Mouse (Mus musculus) forebrain, embryonic 16.5 days (tissue): ENCODE measurements around the gene Cc2d1a. TPM values are rescaled to one million over a fixed set of nuclear protein-coding genes. Genes with fewer than 3 reads are reported as not detected.
A peak's percentile ranks its signal among the peaks of the same experiment; 100 is the strongest.

ENCODE experiments used
- ATAC-seq: fragments of 200-750 bp; cut with Nextera tagmentation; 2 replicates; pipeline ENCODE4 v1.8.0; 2017; ENCODE audit warnings: mild to moderate bottlenecking, moderate library complexity
- H3K27ac ChIP-seq: fragments of 300-500 bp; sonication (generic); 2 replicates; pipeline ENCODE4 v1.5.1; 2014; ENCODE audit warnings: low read length, control low read depth
- H3K27me3 ChIP-seq: fragments of 300-500 bp; sonication (generic); replicated peaks from 2 replicates; pipeline ENCODE4 v1.6.1; 2014; ENCODE audit warnings: low read length; ENCODE audit not compliant: control insufficient read depth, insufficient read depth
- H3K36me3 ChIP-seq: fragments of 300-500 bp; sonication (generic); 2 replicates; pipeline ENCODE4 v1.6.1; 2014; ENCODE audit not compliant: control insufficient read depth, insufficient read depth
- H3K4me1 ChIP-seq: fragments of 300-500 bp; sonication (generic); replicated peaks from 2 replicates; pipeline ENCODE4 v1.6.1; 2014; ENCODE audit warnings: low read length; ENCODE audit not compliant: control insufficient read depth, insufficient read depth
- H3K4me2 ChIP-seq: fragments of 300-500 bp; sonication (generic); 2 replicates; pipeline ENCODE4 v1.6.1; 2014; ENCODE audit warnings: mild to moderate bottlenecking, low read length, control low read depth
- H3K4me3 ChIP-seq: fragments of 300-500 bp; sonication (generic); replicated peaks from 2 replicates; pipeline ENCODE4 v1.5.1; 2014; ENCODE audit warnings: mild to moderate bottlenecking, low read length, control low read depth
- H3K9ac ChIP-seq: fragments of 300-500 bp; sonication (generic); replicated peaks from 2 replicates; pipeline ENCODE4 v1.6.1; 2014; ENCODE audit warnings: low read depth, low read length, control low read depth
- H3K9me3 ChIP-seq: fragments of 300-500 bp; sonication (generic); 2 replicates; pipeline ENCODE4 v1.6.1; 2016; ENCODE audit warnings: low read length; ENCODE audit not compliant: control insufficient read depth
- WGBS: fragments of 180-500 bp; shearing (Covaris S2); extraction: QIAGEN DNeasy Blood & Tissue Kit; methylation state at CpG from one replicate; pipeline ENCODE4 v1.1.7; 2014; 5-methylcytosine and 5-hydroxymethylcytosine counted together
- polyA plus RNA-seq: library from polyadenylated mRNA; unstranded; fragments of >200 nt; fragmentation: Nextera tagmentation; extraction: Ambion mirVana; gene quantifications from 2 replicates; pipeline ENCODE4 v1.2.1, GENCODE M21; 2015

The Cc2d1a gene
- polyA plus RNA-seq, 1 experiment from 2014 or later = 43.8 TPM

DNA sequence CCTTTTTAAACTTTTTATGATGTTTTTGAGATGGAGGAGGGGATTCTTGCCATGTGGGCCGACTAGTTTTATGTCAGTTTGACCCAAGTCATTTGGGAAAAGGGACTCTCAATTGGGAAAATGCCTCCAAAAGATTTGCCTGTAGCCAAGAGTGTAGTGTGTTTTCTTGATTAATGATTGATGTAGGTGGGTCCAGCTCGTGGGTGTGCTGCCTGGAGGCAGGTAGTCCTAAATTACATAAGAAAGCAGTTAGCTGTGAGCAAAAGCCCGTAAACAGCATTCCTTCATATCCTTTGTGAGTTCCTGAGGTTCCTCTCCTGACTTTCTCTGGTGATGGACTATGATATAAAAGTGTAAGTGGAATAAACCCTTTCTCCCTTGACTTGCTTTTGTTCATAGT lies 1.4 kb upstream of the Cc2d1a start:
- Histone ChIP-seq H3K4me1 (peaks cover 22% of the 10 kb centered on the region), H3K27ac (no peak overlapping the region), H3K4me2 (no peak overlapping the region), H3K9ac (no peak overlapping the region), H3K36me3 (0 out of 2 replicates have a peak, but pooled peaks cover 2% of the 10 kb centered on the region), H3K4me3 (no peak overlapping the region), H3K9me3 (no peaks in the 10 kb centered on the region), H3K27me3 (no peaks in the 10 kb centered on the region)
- 85% methylated on average over 3 of the region's 3 CpGs for WGBS
- ATAC-seq = no peak

DNA sequence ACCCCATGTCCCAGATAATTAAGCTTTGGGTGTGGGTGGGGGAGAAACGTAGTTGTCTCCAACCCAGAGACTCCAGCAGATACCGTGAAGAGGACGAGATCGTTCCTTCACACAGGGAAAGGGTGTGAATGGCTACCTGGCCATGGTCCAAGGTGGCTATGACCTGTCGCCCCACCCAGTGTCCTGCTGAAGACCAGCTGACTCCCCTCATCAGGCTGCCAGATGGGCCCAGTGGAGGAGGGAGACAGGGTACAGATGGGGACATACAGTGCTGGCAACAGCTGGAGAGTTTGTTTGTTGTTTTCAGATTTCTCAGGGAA lies 755 bp upstream of the Cc2d1a start:
- Histone ChIP-seq H3K9me3 (no peaks in the 10 kb centered on the region), H3K9ac (no peak overlapping the region), H3K4me2 (peak overlapping the region; percentile 88), H3K4me1 (peaks cover 22% of the 10 kb centered on the region), H3K27ac (no peak overlapping the region), H3K36me3 (peaks cover 6% of the 10 kb centered on the region; the same call in 1 of the 2 replicates), H3K4me3 (peak overlapping the region; percentile 81), H3K27me3 (no peaks in the 10 kb centered on the region)
- WGBS = 93% methylated on average over 5 of the region's 5 CpGs
- ATAC-seq = 0 out of 2 replicates have a peak, but pooled peaks have one; percentile 0

DNA sequence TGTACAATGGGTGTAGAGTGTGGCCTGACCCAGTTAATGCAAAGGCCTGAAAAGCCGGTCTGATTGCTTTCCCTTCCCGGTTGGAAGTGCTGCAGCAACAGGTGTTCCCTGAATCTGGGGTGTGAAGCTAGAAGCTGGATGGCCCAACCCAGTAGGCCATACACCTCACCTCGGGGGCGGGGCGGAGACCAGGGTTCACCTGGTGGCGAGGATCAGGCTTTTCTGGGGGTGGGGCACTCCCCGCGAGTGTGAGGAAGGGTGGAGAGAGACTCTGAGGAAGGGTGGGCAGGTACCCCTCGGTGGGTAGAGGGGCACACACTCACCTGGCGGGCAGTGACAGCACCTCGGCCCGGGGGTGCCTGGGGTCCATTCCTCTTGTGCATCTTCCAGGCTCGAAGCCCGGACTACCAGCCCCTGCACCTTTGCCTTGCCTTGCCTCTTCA lies 391 bp downstream of the Cc2d1a start:
- Histone ChIP-seq H3K27ac (no peak overlapping the region), H3K36me3 (peaks cover 17% of the 10 kb centered on the region), H3K9me3 (no peaks in the 10 kb centered on the region), H3K27me3 (no peaks in the 10 kb centered on the region), H3K4me2 (peak overlapping the region; percentile 88), H3K4me1 (peaks cover 22% of the 10 kb centered on the region), H3K4me3 (peak overlapping the region; percentile 81), H3K9ac (peak overlapping the region; percentile 91)
- ATAC-seq = no peak; the same call in 1 of the 2 replicates
- 11% methylated on average over 14 of the region's 14 CpGs for WGBS

DNA sequence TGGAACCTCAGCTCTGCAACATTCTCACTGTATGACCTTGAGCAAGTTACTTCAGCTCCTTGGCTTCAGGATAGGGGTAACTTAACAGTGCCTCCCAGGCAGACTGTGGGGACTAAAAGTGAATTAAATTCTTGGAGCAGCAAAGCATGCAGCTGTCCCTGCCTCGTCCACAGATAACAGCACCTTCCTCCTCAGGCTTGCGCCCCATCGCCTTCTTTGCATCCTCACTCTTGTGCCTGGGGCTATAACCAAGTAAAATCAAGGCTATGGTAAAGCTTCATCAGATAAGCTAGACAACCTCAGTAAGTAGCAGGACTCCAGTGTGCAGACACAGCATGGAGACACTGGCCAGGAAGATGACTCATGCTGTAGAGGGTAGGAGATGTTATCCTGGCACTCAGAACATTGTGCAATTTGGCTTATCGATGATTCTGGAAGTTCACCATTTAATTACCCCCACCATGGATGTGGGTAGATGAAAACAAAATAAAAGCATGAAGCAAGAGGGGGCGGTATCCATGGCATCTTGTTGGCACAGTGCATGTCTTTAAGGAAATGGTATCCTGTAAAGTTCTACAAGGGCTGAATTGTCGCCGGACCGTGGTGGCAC lies 3.0 kb downstream of the Cc2d1a start:
- 95% methylated on average over 8 of the region's 8 CpGs for WGBS
- no peak overlapping the region for H3K9ac ChIP-seq
- H3K36me3 ChIP-seq = peaks cover 31% of the 10 kb centered on the region

DNA sequence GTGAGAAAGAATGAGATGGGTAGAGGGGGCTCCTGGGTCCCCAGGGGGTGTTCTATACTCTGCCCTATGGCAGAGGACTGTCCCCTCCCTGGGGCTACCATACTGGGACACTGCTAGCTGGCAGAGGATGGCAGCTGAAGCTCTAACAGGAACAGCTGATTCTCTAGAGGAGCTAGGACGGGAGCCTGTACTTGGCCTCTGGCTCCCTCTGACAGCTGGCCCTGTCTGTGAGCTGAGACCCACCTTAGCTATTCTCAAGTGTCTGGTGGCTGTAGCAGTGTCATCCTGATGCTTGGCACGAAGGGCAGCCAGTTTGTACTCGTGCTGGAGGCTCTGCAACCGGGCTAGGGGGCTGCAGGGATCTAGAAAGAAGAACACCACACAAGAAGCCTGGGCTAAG lies 6.9 kb downstream of the Cc2d1a start:
- Histone ChIP-seq H3K27ac (no peak overlapping the region), H3K4me2 (no peak overlapping the region), H3K9ac (no peak overlapping the region), H3K4me3 (no peak overlapping the region), H3K27me3 (no peaks in the 10 kb centered on the region), H3K9me3 (no peaks in the 10 kb centered on the region), H3K36me3 (peaks cover 44% of the 10 kb centered on the region), H3K4me1 (no peaks in the 10 kb centered on the region)
- ATAC-seq = no peak
- 91% methylated on average over 4 of the region's 4 CpGs for WGBS

More for the DNA sequence above, 3.0 kb downstream of the Cc2d1a start:
- H3K9me3 ChIP-seq = no peaks in the 10 kb centered on the region
- H3K27me3 ChIP-seq = no peaks in the 10 kb centered on the region
- peaks cover 22% of the 10 kb centered on the region for H3K4me1 ChIP-seq
- no peak for ATAC-seq
- no peak overlapping the region for H3K4me2 ChIP-seq
- no peak overlapping the region for H3K27ac ChIP-seq
- no peak overlapping the region for H3K4me3 ChIP-seq

DNA sequence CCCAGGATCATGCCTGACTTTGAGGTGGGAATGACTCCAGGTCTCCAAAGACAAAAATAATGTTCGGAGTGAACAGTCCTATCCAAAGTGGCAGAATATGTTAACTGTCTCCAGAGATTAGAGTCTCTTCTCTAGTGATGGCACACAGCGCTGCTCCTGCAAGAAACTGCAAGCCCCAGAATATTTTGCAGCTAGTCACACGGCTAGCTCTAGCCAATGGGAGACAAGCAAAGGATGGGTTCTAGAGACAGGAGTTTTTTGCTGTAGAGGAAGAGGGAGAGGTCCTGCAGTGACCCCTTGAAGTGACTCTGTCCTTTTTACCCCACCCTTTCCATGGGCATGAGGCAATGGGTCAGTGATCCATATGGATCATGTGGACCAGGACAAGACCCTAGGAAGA lies 9.9 kb downstream of the Cc2d1a start:
- Histone ChIP-seq H3K4me1 (no peaks in the 10 kb centered on the region), H3K27me3 (no peaks in the 10 kb centered on the region), H3K36me3 (peaks cover 44% of the 10 kb centered on the region), H3K4me2 (no peak overlapping the region), H3K27ac (no peak overlapping the region), H3K9me3 (no peaks in the 10 kb centered on the region), H3K9ac (no peak overlapping the region), H3K4me3 (no peak overlapping the region)
- WGBS = 96% methylated on average over 3 of the region's 3 CpGs
- ATAC-seq = no peak

DNA sequence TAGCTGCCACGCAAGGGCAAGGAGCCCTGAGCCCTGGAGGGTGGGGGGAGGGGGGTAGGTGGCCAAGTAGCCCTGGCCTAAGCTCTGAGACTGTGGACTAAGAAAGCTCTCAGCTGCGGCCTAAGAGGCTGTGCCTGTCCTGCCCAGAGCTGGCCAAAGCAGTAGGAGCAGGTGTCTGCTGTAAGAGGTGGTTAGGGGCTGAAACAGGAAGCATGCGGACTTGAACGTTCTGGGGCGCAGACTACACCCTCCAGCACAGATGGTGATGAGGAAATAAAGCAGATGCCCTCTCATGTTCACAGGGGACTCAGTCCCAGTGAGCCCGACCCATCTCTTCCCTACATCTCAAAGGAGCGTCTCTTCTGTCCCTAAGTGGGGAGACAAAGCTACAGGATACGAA lies 15.5 kb downstream of the Cc2d1a start:
- no peak for ATAC-seq
- no peaks in the 10 kb centered on the region for H3K4me1 ChIP-seq
- no peaks in the 10 kb centered on the region for H3K27me3 ChIP-seq
- no peak overlapping the region for H3K9ac ChIP-seq
- 91% methylated on average over 8 of the region's 8 CpGs for WGBS
- no peak overlapping the region for H3K4me2 ChIP-seq
- no peak overlapping the region for H3K27ac ChIP-seq
- H3K36me3 ChIP-seq = peaks cover 20% of the 10 kb centered on the region
- H3K9me3 ChIP-seq = no peaks in the 10 kb centered on the region
- no peak overlapping the region for H3K4me3 ChIP-seq

DNA sequence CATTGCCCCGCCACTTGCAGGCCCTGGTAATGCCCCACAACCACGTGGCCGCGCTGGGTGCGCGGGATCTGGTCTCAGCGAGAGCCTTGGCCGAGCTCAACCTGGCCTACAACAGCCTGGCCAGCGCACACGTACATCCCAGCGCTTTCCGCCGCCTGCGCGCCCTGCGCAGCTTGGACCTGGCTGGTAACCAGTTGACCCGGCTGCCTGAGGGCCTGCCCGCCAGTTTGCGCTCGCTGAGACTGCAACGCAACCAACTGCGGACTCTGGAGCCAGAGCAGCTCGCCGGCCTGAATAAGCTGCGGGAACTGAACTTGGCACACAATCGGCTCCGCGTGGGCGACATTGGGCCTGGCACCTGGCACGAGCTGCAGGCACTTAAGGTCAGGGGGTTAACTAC lies 16.9 kb downstream of the Cc2d1a start:
- H3K4me2 ChIP-seq = no peak overlapping the region
- H3K4me1 ChIP-seq = no peaks in the 10 kb centered on the region
- 41% methylated on average over 30 of the region's 30 CpGs for WGBS
- H3K4me3 ChIP-seq = no peak overlapping the region
- H3K36me3 ChIP-seq = peaks cover 15% of the 10 kb centered on the region
- H3K27ac ChIP-seq = no peak overlapping the region
- no peak for ATAC-seq
- no peak overlapping the region for H3K9ac ChIP-seq
- no peaks in the 10 kb centered on the region for H3K9me3 ChIP-seq
- no peaks in the 10 kb centered on the region for H3K27me3 ChIP-seq

DNA sequence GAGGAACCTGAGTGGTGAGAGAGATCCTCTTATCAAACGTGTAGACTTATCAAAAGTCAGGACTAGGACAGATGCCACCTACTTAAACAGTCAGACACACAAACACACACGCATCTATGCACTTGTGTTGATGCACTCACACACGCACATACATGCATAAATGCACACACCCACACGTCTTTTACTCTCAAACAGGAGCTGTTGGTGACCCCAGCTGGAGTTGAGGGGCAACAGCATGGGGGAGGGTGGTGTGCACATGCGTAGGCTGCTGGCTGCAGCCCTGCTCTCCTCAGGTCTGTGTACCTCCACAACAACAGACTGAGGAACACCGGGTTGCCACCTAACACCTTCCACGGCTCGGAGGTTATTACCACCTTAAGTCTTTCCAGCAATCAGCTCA lies 19.5 kb downstream of the Cc2d1a start:
- no peaks in the 10 kb centered on the region for H3K4me1 ChIP-seq
- H3K9ac ChIP-seq = no peak overlapping the region
- peaks cover 3% of the 10 kb centered on the region for H3K36me3 ChIP-seq
- H3K27ac ChIP-seq = no peak overlapping the region
- no peaks in the 10 kb centered on the region for H3K9me3 ChIP-seq
- no peaks in the 10 kb centered on the region for H3K27me3 ChIP-seq
- 70% methylated on average over 8 of the region's 8 CpGs for WGBS
- no peak overlapping the region for H3K4me3 ChIP-seq
- no peak overlapping the region for H3K4me2 ChIP-seq
- 0 out of 2 replicates have a peak, but pooled peaks have one; percentile 19 for ATAC-seq
